Mouse (Mus musculus) kidney, embryonic 14.5 days (tissue): ENCODE measurements around the gene Stat5a. TPM values are rescaled to one million over a fixed set of nuclear protein-coding genes. Genes with fewer than 3 reads are reported as not detected.

Experiments
- ATAC-seq: fragments of 200-750 bp; cut with Nextera tagmentation; 2 replicates; pipeline ENCODE4 v1.8.0; 2017; ENCODE audit warnings: moderate number of reproducible peaks, mild to moderate bottlenecking, moderate TSS enrichment, moderate library complexity; ENCODE audit not compliant: low FRiP score, low TSS enrichment
- H3K27ac ChIP-seq: fragments of 300-500 bp; sonication (generic); 2 replicates; pipeline ENCODE4 v1.5.1; 2014; ENCODE audit warnings: low read depth, mild to moderate bottlenecking, low read length, moderate library complexity, mixed read lengths
- H3K27me3 ChIP-seq: fragments of 300-500 bp; sonication (generic); 2 replicates; pipeline ENCODE4 v1.6.1; 2014; ENCODE audit warnings: mild to moderate bottlenecking, low read length; ENCODE audit not compliant: control insufficient read depth, insufficient read depth
- H3K36me3 ChIP-seq: fragments of 300-500 bp; sonication (generic); 2 replicates; pipeline ENCODE4 v1.6.1; 2014; ENCODE audit warnings: low read length, mixed read lengths; ENCODE audit not compliant: control insufficient read depth, insufficient read depth
- H3K4me1 ChIP-seq: fragments of 300-500 bp; sonication (generic); 2 replicates; pipeline ENCODE4 v1.6.1; 2014; ENCODE audit warnings: low read length, mixed read lengths; ENCODE audit not compliant: control insufficient read depth, insufficient read depth
- H3K4me2 ChIP-seq: fragments of 300-500 bp; sonication (generic); replicated peaks from 2 replicates; pipeline ENCODE4 v1.6.1; 2014; ENCODE audit warnings: low read depth, mild to moderate bottlenecking, low read length
- H3K4me3 ChIP-seq: fragments of 300-500 bp; sonication (generic); 2 replicates; pipeline ENCODE4 v1.5.1; 2014; ENCODE audit warnings: mild to moderate bottlenecking, low read length
- H3K9ac ChIP-seq: fragments of 300-500 bp; sonication (generic); 2 replicates; pipeline ENCODE4 v1.6.1; 2014; ENCODE audit warnings: low read depth, mild to moderate bottlenecking, low read length, moderate library complexity
- H3K9me3 ChIP-seq: fragments of 300-500 bp; sonication (generic); 2 replicates; pipeline ENCODE4 v1.6.1; 2016; ENCODE audit warnings: low read length; ENCODE audit not compliant: control insufficient read depth
- WGBS: fragments of 180-500 bp; shearing (Covaris S2); extraction: QIAGEN DNeasy Blood & Tissue Kit; methylation state at CpG from one replicate; pipeline ENCODE4 v1.1.7; 2014; 5-methylcytosine and 5-hydroxymethylcytosine counted together
- polyA plus RNA-seq: library from polyadenylated mRNA; unstranded; fragments of >200 nt; fragmentation: Nextera tagmentation; extraction: Ambion mirVana; gene quantifications from 2 replicates; pipeline ENCODE4 v1.2.1, GENCODE M21; 2014

The Stat5a gene
- polyA plus RNA-seq, 1 experiment from 2014 or later: 3.0 TPM

DNA sequence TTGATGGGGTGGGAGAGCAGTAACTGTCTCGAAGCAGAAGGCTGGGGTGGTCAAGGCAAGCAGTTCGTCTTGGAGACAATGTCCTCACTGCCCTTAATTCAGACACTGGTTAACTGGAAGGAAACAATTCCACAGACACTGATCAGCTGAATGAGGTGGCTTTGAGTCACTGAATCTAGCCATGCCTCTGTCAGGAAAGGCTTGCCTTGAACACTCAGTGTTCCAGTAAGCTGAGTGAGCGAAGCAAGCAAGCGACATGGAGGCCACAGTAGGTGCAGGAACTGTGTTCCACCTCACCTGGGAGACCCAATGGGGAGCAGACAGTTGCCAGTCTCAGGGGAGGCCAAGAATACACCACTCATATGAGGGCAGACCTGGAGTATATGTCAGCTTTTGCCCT, 28.1 kb downstream of the Stat5a start:
- no peak overlapping the region for H3K27ac ChIP-seq
- no peak for ATAC-seq
- no peak overlapping the region for H3K9ac ChIP-seq
- peaks cover 12% of the 10 kb centered on the region; the same call in 1 of the 2 replicates for H3K36me3 ChIP-seq
- no peaks in the 10 kb centered on the region for H3K9me3 ChIP-seq
- H3K4me3 ChIP-seq: no peak overlapping the region
- WGBS: 79% methylated on average over 4 of the region's 4 CpGs
- no peaks in the 10 kb centered on the region for H3K27me3 ChIP-seq
- H3K4me1 ChIP-seq: no peaks in the 10 kb centered on the region
- no peak overlapping the region for H3K4me2 ChIP-seq

DNA sequence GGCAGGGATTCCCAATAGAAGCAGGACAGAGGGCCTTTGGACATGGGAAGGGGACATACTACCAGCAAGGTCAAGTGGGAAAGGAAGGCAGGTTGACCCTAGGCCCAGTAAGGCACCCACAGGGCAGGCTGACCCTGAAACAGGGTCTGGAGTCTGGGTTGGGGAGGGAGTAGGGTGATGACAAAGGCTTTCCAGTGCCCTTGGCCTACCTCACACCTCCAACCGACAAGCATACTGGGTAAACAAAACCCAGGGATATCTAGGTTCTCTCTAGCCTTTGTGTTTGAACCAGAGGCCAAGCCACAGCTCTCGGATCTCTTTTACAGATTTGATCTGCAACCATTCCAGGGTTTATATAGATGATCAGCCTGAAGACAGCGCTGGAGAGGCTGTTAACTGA, 28.6 kb downstream of the Stat5a start:
- no peaks in the 10 kb centered on the region for H3K27me3 ChIP-seq
- no peaks in the 10 kb centered on the region for H3K4me1 ChIP-seq
- H3K4me2 ChIP-seq: no peak overlapping the region
- H3K27ac ChIP-seq: no peak overlapping the region
- no peak overlapping the region for H3K9ac ChIP-seq
- no peaks in the 10 kb centered on the region for H3K9me3 ChIP-seq
- H3K36me3 ChIP-seq: peaks cover 14% of the 10 kb centered on the region; the same call in 1 of the 2 replicates
- 81% methylated on average over 3 of the region's 3 CpGs for WGBS
- ATAC-seq: no peak
- H3K4me3 ChIP-seq: no peak overlapping the region

DNA sequence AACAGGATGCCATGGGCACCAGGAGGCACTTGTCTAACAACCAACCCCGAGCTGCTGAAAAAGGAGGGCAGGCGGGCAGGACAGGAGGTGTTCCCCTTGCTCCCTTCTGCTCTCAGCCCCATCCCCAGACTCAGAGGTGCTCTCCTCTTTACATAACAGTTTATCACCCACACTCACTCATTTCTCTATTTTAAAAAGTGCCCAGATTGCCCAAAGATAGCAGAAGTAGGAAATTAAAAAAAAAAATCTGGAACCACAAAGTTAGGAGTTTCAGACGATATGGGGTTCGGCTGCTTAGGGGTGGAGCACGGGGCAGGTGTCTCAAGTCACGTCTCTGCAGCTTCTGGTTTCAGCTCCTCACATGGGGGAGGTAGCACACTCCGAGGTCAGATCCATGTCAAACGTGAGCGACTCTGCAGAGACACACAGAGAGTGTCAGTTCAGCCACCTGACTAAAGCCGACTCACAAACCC, 29.2 kb downstream of the Stat5a start:
- peaks cover 16% of the 10 kb centered on the region; the same call in 1 of the 2 replicates for H3K36me3 ChIP-seq
- WGBS: 39% methylated on average over 10 of the region's 10 CpGs
- no peaks in the 10 kb centered on the region for H3K4me1 ChIP-seq

DNA sequence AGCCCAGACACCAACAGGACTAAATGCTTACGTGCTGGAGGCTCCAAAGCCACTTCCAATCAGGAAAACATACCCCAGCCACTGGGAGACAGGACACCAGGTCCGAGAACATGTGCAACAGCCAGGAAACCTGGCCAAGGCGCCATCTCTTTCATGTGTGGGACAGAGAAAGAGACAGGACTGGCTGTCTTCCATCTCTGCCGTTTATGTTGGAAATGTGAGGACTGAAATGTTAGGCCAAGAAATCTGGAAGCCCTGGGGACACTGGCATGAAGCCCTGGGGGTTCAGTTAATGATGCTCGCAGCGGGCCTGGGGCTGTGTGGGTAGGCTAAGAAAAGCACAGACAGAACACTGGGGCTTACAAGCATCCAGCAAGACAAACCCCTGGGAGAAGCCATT, 31.3 kb downstream of the Stat5a start:
- WGBS: 85% methylated on average over 6 of the region's 6 CpGs
- Histone ChIP-seq H3K4me3 (no peak overlapping the region), H3K36me3 (peaks cover 16% of the 10 kb centered on the region; the same call in 1 of the 2 replicates), H3K27ac (no peak overlapping the region), H3K4me2 (no peak overlapping the region), H3K9ac (no peak overlapping the region), H3K27me3 (no peaks in the 10 kb centered on the region), H3K4me1 (no peaks in the 10 kb centered on the region), H3K9me3 (no peaks in the 10 kb centered on the region)
- ATAC-seq: no peak

More for the DNA sequence above, 29.2 kb downstream of the Stat5a start:
- no peak overlapping the region for H3K4me3 ChIP-seq
- H3K27me3 ChIP-seq: no peaks in the 10 kb centered on the region
- no peak for ATAC-seq
- no peak overlapping the region for H3K27ac ChIP-seq
- H3K9ac ChIP-seq: no peak overlapping the region
- H3K9me3 ChIP-seq: no peaks in the 10 kb centered on the region
- H3K4me2 ChIP-seq: no peak overlapping the region

DNA sequence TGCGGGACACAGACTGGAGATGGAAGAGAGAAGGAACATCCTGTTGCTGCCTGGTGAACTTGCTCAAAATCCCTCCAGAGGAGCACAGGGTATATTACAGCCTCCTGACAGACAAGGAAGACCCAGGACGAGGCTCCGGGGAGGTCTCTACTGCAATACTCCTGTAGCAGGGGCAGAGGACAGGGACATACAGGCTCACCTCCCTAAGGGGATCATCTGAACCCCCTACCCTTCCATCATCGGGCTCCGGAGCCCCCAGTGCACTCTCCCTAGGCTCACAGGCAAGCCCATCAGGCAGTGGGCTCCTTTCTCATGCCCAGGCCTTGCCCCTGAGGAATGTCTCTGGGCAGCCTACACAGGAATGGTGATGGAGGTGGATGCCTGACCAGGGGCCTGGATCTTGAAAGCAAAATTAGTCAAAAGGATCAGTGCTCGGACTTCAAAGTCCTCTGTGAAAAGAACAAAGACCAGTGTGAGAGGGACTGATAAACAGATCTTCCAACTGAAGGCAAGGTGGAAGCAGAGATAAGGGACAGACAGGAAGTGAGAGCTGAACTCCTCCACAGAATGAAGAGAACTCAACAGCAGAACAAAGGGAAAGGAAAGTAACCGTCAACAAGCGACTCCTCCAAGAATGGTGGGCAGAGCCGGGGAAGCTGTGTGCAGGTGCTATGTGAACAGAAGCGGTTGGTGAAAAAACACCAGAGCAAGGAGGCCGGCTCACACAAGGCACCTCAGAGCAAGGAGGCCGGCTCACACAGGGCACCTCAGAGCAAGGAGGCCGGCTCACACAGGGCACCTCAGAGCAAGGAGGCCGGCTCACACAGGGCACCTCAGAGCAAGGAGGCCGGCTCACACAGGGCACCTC, 32.3 kb downstream of the Stat5a start:
- 0 out of 2 replicates have a peak overlapping the region, but pooled peaks have one; percentile 4 for H3K9ac ChIP-seq
- no peak overlapping the region for H3K4me2 ChIP-seq
- no peaks in the 10 kb centered on the region for H3K27me3 ChIP-seq
- no peaks in the 10 kb centered on the region for H3K9me3 ChIP-seq
- no peak for ATAC-seq
- H3K4me1 ChIP-seq: no peaks in the 10 kb centered on the region
- H3K4me3 ChIP-seq: no peak overlapping the region
- H3K27ac ChIP-seq: no peak overlapping the region
- H3K36me3 ChIP-seq: peaks cover 12% of the 10 kb centered on the region; the same call in 1 of the 2 replicates
- 59% methylated on average over 15 of the region's 15 CpGs for WGBS

DNA sequence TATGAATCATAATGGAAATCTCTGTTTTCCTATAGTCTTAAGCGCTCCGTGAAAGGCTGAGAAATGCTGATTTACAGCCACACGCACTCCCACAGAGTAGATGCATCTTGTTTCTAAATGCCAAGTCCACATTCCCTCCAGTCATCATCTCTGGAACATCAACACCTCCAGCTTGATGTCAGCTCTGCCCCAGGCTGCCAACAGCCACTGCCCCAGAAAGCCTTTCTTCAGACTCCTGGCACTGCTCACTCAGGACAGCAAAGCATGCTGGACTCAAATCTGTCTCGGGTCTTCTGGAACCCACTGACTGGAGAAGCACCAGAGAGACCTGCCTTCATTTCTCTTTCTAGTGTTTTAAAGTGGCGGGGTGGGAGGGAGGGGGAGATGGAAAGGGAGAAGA, 33.3 kb downstream of the Stat5a start:
- Histone ChIP-seq H3K4me1 (no peaks in the 10 kb centered on the region), H3K9me3 (no peaks in the 10 kb centered on the region), H3K4me2 (no peak overlapping the region), H3K36me3 (peaks cover 11% of the 10 kb centered on the region; the same call in 1 of the 2 replicates), H3K4me3 (no peak overlapping the region), H3K9ac (no peak overlapping the region), H3K27ac (no peak overlapping the region), H3K27me3 (no peaks in the 10 kb centered on the region)
- no peak for ATAC-seq
- WGBS: 87% methylated on average over 5 of the region's 5 CpGs

DNA sequence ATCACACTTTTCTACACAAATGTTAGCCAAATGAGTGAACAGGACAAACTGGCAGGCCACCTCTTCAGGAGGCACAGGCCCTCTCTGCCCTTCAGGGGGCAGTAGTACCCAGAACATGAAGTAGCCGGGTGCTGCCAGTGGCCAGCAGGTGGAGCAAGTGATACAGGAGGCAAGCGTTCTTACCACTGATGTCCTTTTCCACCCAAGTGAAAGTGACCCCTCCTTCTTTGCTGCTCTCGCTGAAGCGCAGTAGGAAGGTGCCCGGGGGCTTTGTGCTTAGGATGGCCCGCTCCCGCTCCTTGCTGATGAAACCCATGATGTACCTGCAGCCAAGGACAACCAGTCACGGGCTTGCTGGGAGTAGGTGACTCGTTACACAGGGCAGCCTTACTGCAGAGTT, 34.3 kb downstream of the Stat5a start:
- Histone ChIP-seq H3K9me3 (no peaks in the 10 kb centered on the region), H3K36me3 (peaks cover 6% of the 10 kb centered on the region; the same call in 1 of the 2 replicates), H3K9ac (no peak overlapping the region), H3K4me3 (no peak overlapping the region), H3K27me3 (no peaks in the 10 kb centered on the region), H3K27ac (no peak overlapping the region), H3K4me2 (no peak overlapping the region), H3K4me1 (no peaks in the 10 kb centered on the region)
- ATAC-seq: peak; percentile 74
- 9% methylated on average over 9 of the region's 9 CpGs for WGBS

DNA sequence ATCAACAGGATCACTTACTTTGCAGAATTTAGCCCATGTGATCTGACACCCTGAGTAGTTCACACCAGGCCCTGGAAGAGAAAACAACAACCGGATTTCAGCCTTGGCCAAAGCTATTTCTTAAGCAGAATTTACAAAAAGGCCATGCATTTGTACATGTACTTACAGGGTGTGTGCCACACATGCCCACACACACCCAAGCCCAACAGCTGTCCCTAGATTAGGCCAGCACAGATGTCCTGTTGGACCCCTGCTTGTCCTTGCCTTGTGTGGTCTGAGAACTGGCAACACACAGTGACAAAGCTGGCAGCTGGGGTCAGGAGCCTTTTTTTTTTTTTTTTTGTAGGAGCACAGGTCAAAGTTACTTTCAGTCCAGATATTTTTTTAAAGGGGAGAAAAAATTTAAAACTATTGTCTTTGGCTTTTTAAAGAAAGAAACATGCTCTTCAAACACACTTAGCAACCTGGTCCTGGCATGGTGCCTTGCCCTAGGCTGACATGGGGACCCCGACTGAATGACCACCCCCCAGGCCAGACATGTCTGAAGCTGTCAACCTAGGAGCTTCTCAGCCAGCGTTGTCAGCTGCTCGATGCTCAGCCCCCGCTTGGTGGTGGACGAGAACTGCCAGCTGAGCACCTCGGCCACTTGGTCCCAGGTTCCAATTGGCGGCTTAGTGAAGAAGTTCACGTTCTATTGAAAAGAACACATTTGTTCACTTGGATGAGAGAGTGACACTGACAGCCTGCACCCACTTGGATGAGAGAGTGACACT, 35.2 kb downstream of the Stat5a start:
- Histone ChIP-seq H3K9me3 (no peaks in the 10 kb centered on the region), H3K4me2 (no peak overlapping the region), H3K4me3 (no peak overlapping the region), H3K36me3 (peaks cover 6% of the 10 kb centered on the region; the same call in 1 of the 2 replicates), H3K27me3 (no peaks in the 10 kb centered on the region), H3K4me1 (no peaks in the 10 kb centered on the region), H3K9ac (no peak overlapping the region), H3K27ac (no peak overlapping the region)
- ATAC-seq: no peak
- 66% methylated on average over 9 of the region's 9 CpGs for WGBS
